Mouse (Mus musculus): Measurements from ENCODE around the gene Pdpn. TPM values are rescaled to one million over a fixed set of nuclear protein-coding genes. Genes with fewer than 3 reads are reported as not detected.
A peak's percentile ranks its signal among the peaks of the same experiment; 100 is the strongest.

Gene Pdpn
- polyA plus RNA-seq, 1 experiment from 2014 or later, result 67.1 TPM

- H3K36me3 ChIP-seq (ENCODE audit: control insufficient read depth, insufficient read depth, low read length), result no peaks in the 10 kb centered on the region
- WGBS, result 90% methylated on average over 9 of the region's 9 CpGs
- H3K4me3 ChIP-seq (ENCODE audit: low read depth, low read length), result no peak overlapping the region
- ATAC-seq (ENCODE audit: low read depth), result no peak
- H3K27me3 ChIP-seq (replicated peaks; ENCODE audit: control insufficient read depth, insufficient read depth, low read length), result no peaks in the 10 kb centered on the region
- H3K27ac ChIP-seq (replicated peaks; ENCODE audit: low read depth, low read length), result no peak overlapping the region
- no peak for DNase-seq (ENCODE audit: low spot score)
- no peak overlapping the region for H3K9ac ChIP-seq (ENCODE audit: low read depth, low read length)
- H3K4me1 ChIP-seq (ENCODE audit: control insufficient read depth, insufficient read depth, low read length), result no peaks in the 10 kb centered on the region
- H3K9me3 ChIP-seq (ENCODE audit: control insufficient read depth, low read length), result peaks cover 2% of the 10 kb centered on the region; the same call in 1 of the 2 replicates
- no peak overlapping the region for H3K4me2 ChIP-seq (ENCODE audit: low read depth, low read length)
These were observed 59.7 kb downstream of the Pdpn start for GRCm38 (mm10) chr4:143239615-143240201.

- WGBS, result 87% methylated on average over 5 of the region's 5 CpGs
- H3K4me3 ChIP-seq (ENCODE audit: low read depth, low read length), result no peak overlapping the region
- no peak overlapping the region for H3K9ac ChIP-seq (ENCODE audit: low read depth, low read length)
- ATAC-seq (ENCODE audit: low read depth) (no peak; the same call in 1 of the 2 replicates), DNase-seq (ENCODE audit: low spot score) (no peak)
- H3K9me3 ChIP-seq (ENCODE audit: control insufficient read depth, low read length), result peaks cover 7% of the 10 kb centered on the region; the same call in 1 of the 2 replicates
- no peaks in the 10 kb centered on the region for H3K27me3 ChIP-seq (replicated peaks; ENCODE audit: control insufficient read depth, insufficient read depth, low read length)
- no peak overlapping the region for H3K4me2 ChIP-seq (ENCODE audit: low read depth, low read length)
- H3K36me3 ChIP-seq (ENCODE audit: control insufficient read depth, insufficient read depth, low read length), result no peaks in the 10 kb centered on the region
- H3K4me1 ChIP-seq (ENCODE audit: control insufficient read depth, insufficient read depth, low read length), result no peaks in the 10 kb centered on the region
- no peak overlapping the region for H3K27ac ChIP-seq (replicated peaks; ENCODE audit: low read depth, low read length)
These were observed 60.2 kb downstream of the Pdpn start for GRCm38 (mm10) chr4:143239117-143239516.

- 0 out of 2 replicates have a peak overlapping the region, but pooled peaks have one; percentile 13 for H3K4me3 ChIP-seq (ENCODE audit: low read depth, low read length)
These were observed 60.9 kb downstream of the Pdpn start for GRCm38 (mm10) chr4:143238241-143239031.

GRCm38 (mm10) chr4:143231790-143232422 is 67.5 kb downstream of the Pdpn start:
- Histone ChIP-seq H3K4me2 (ENCODE audit: low read depth, low read length) (no peak overlapping the region), H3K36me3 (ENCODE audit: control insufficient read depth, insufficient read depth, low read length) (no peaks in the 10 kb centered on the region), H3K4me1 (ENCODE audit: control insufficient read depth, insufficient read depth, low read length) (no peaks in the 10 kb centered on the region), H3K4me3 (ENCODE audit: low read depth, low read length) (no peak overlapping the region), H3K27ac (replicated peaks; ENCODE audit: low read depth, low read length) (no peak overlapping the region), H3K9me3 (ENCODE audit: control insufficient read depth, low read length) (peaks cover 10% of the 10 kb centered on the region; the same call in 1 of the 2 replicates), H3K27me3 (replicated peaks; ENCODE audit: control insufficient read depth, insufficient read depth, low read length) (no peaks in the 10 kb centered on the region), H3K9ac (ENCODE audit: low read depth, low read length) (no peak overlapping the region)
- WGBS, result 91% methylated on average over 10 of the region's 10 CpGs
- DNase-seq (ENCODE audit: low spot score) (no peak), ATAC-seq (ENCODE audit: low read depth) (no peak)

More at GRCm38 (mm10) chr4:143238241-143239031, 60.9 kb downstream of the Pdpn start:
- H3K4me2 ChIP-seq (ENCODE audit: low read depth, low read length), result peak overlapping the region; percentile 37
- no peaks in the 10 kb centered on the region for H3K36me3 ChIP-seq (ENCODE audit: control insufficient read depth, insufficient read depth, low read length)
- DNase-seq (ENCODE audit: low spot score) (peak; percentile 27), ATAC-seq (ENCODE audit: low read depth) (no peak)
- no peaks in the 10 kb centered on the region for H3K27me3 ChIP-seq (replicated peaks; ENCODE audit: control insufficient read depth, insufficient read depth, low read length)
- no peaks in the 10 kb centered on the region for H3K4me1 ChIP-seq (ENCODE audit: control insufficient read depth, insufficient read depth, low read length)
- WGBS, result 25% methylated on average over 23 of the region's 23 CpGs
- H3K27ac ChIP-seq (replicated peaks; ENCODE audit: low read depth, low read length), result no peak overlapping the region
- no peak overlapping the region for H3K9ac ChIP-seq (ENCODE audit: low read depth, low read length)
- H3K9me3 ChIP-seq (ENCODE audit: control insufficient read depth, low read length), result peaks cover 10% of the 10 kb centered on the region; the same call in 1 of the 2 replicates

- DNase-seq (ENCODE audit: low spot score) (peak; percentile 47), ATAC-seq (ENCODE audit: low read depth) (no peak)
- 42% methylated on average over 3 of the region's 3 CpGs for WGBS
- Histone ChIP-seq H3K4me3 (ENCODE audit: low read depth, low read length) (no peak overlapping the region), H3K9me3 (ENCODE audit: control insufficient read depth, low read length) (peaks cover 10% of the 10 kb centered on the region; the same call in 1 of the 2 replicates), H3K4me1 (ENCODE audit: control insufficient read depth, insufficient read depth, low read length) (no peaks in the 10 kb centered on the region), H3K9ac (ENCODE audit: low read depth, low read length) (no peak overlapping the region), H3K27me3 (replicated peaks; ENCODE audit: control insufficient read depth, insufficient read depth, low read length) (no peaks in the 10 kb centered on the region), H3K4me2 (ENCODE audit: low read depth, low read length) (no peak overlapping the region), H3K36me3 (ENCODE audit: control insufficient read depth, insufficient read depth, low read length) (no peaks in the 10 kb centered on the region), H3K27ac (replicated peaks; ENCODE audit: low read depth, low read length) (no peak overlapping the region)
These were observed 68.3 kb downstream of the Pdpn start for GRCm38 (mm10) chr4:143231110-143231509.

GRCm38 (mm10) chr4:143227976-143228375 is 71.4 kb downstream of the Pdpn start:
- no peak for ATAC-seq (ENCODE audit: low read depth)
- H3K36me3 ChIP-seq (ENCODE audit: control insufficient read depth, insufficient read depth, low read length), result no peaks in the 10 kb centered on the region

GRCm38 (mm10) chr4:143225886-143226285 is 73.5 kb downstream of the Pdpn start:
- Histone ChIP-seq H3K9me3 (ENCODE audit: control insufficient read depth, low read length) (no peaks in the 10 kb centered on the region), H3K36me3 (ENCODE audit: control insufficient read depth, insufficient read depth, low read length) (no peaks in the 10 kb centered on the region), H3K9ac (ENCODE audit: low read depth, low read length) (no peak overlapping the region), H3K4me2 (ENCODE audit: low read depth, low read length) (no peak overlapping the region), H3K4me3 (ENCODE audit: low read depth, low read length) (no peak overlapping the region), H3K27me3 (replicated peaks; ENCODE audit: control insufficient read depth, insufficient read depth, low read length) (no peaks in the 10 kb centered on the region), H3K4me1 (ENCODE audit: control insufficient read depth, insufficient read depth, low read length) (0 out of 2 replicates have a peak, but pooled peaks cover 5% of the 10 kb centered on the region), H3K27ac (replicated peaks; ENCODE audit: low read depth, low read length) (no peak overlapping the region)
- peak; percentile 46 for DNase-seq (ENCODE audit: low spot score)
- WGBS, result 27% methylated on average over 9 of the region's 9 CpGs
- no peak for ATAC-seq (ENCODE audit: low read depth)

More at GRCm38 (mm10) chr4:143227976-143228375, 71.4 kb downstream of the Pdpn start:
- H3K4me2 ChIP-seq (ENCODE audit: low read depth, low read length), result no peak overlapping the region
- no peaks in the 10 kb centered on the region for H3K27me3 ChIP-seq (replicated peaks; ENCODE audit: control insufficient read depth, insufficient read depth, low read length)
- WGBS, result 72% methylated on average over 5 of the region's 5 CpGs
- no peak overlapping the region for H3K9ac ChIP-seq (ENCODE audit: low read depth, low read length)
- no peak for DNase-seq (ENCODE audit: low spot score)
- no peaks in the 10 kb centered on the region for H3K9me3 ChIP-seq (ENCODE audit: control insufficient read depth, low read length)
- no peak overlapping the region for H3K27ac ChIP-seq (replicated peaks; ENCODE audit: low read depth, low read length)
- 0 out of 2 replicates have a peak, but pooled peaks cover 5% of the 10 kb centered on the region for H3K4me1 ChIP-seq (ENCODE audit: control insufficient read depth, insufficient read depth, low read length)
- H3K4me3 ChIP-seq (ENCODE audit: low read depth, low read length), result no peak overlapping the region

GRCm38 (mm10) chr4:143219316-143219751 is 80.0 kb downstream of the Pdpn start:
- 60% methylated on average over 9 of the region's 9 CpGs for WGBS
- no peak for DNase-seq (ENCODE audit: low spot score)
- H3K27me3 ChIP-seq (replicated peaks; ENCODE audit: control insufficient read depth, insufficient read depth, low read length), result no peaks in the 10 kb centered on the region

More at GRCm38 (mm10) chr4:143219316-143219751, 80.0 kb downstream of the Pdpn start:
- Histone ChIP-seq H3K9ac (ENCODE audit: low read depth, low read length) (no peak overlapping the region), H3K9me3 (ENCODE audit: control insufficient read depth, low read length) (no peaks in the 10 kb centered on the region), H3K27ac (replicated peaks; ENCODE audit: low read depth, low read length) (no peak overlapping the region), H3K4me3 (ENCODE audit: low read depth, low read length) (no peak overlapping the region), H3K36me3 (ENCODE audit: control insufficient read depth, insufficient read depth, low read length) (no peaks in the 10 kb centered on the region), H3K4me2 (ENCODE audit: low read depth, low read length) (no peak overlapping the region), H3K4me1 (ENCODE audit: control insufficient read depth, insufficient read depth, low read length) (no peaks in the 10 kb centered on the region)
- no peak for ATAC-seq (ENCODE audit: low read depth)

Data from embryonic facial prominence, embryonic 14.5 days (tissue).